Mouse (Mus musculus) MEL (cell line): ENCODE results near the gene Asrgl1.

Experiments
- CTCF ChIP-seq, 3 experiments: IDR thresholded peaks in 2 of 3; conservative IDR thresholded peaks in 1 of 3; 2 replicates each; pipeline ENCODE4 v1.5.1; 2011 to 2012; ENCODE audit warnings: low read length in 3 of 3, low read depth in 2 of 3, mild to moderate bottlenecking in 2 of 3, improper control_type of control experiment in 1 of 3, inconsistent platforms in 1 of 3, mixed read lengths in 1 of 3, moderate library complexity in 1 of 3; ENCODE audit not compliant: control insufficient read depth in 1 of 3, insufficient read depth in 1 of 3, poor library complexity in 1 of 3, severe bottlenecking in 1 of 3
- ETS1 ChIP-seq: IDR thresholded peaks from 2 replicates; pipeline ENCODE4 v1.6.1; 2012; ENCODE audit warnings: low read depth, mild to moderate bottlenecking, inconsistent platforms, low read length, improper control_type of control experiment, moderate library complexity

DNA sequence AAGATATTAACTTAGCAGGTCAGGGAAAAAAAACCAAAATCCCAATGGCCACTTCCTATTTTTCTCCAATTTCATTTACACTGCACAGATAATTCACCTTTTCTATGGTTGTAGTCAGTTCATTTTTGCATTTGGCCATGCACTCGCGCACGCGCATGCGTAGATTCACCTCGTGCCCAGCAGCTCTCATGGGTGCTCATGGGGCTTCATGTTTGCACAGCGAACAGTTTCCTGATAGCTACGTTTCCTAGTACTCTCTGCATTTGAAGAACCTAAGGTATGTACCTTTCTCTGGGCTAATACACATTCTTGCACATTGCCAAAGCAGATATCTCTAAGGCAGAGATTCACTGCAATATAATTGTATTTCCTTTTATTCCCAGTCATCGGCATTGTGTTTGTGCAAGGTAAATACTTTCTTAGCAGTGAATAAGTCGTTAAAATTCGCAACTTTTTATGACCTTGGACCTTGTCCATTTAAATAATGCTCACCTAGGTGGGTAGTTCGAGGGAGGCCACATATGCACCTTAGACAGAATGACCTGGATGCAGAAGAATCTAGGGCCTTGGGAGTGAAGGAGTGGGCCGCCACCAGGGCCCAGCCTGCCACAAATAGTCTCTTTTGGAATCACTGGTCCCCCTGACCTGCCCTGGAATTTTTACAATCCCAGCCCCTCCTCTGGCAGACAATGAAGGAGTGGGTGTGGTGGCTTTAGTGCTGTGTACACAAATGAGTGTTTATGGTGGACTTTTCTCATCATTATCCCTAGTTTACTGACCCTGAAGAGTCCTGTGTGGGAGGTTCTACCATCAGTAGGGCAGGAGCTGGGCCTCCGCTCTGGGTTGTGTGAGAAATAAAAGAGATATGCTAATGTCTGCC is 53.9 kb downstream of the Asrgl1 start:
- TF ChIP-seq CTCF (IDR thresholded peaks at IDR 0.05 in 2 of 3, conservative IDR thresholded peaks at IDR 0.05 in 1 of 3; ENCODE audit: control insufficient read depth in 1 of 3, insufficient read depth in 1 of 3, low read depth in 2 of 3, low read length in 3 of 3, poor library complexity in 1 of 3, severe bottlenecking in 1 of 3) (no peak), ETS1 (no peak)
